Mouse (Mus musculus) mouse embryonic stem cell (cell line): ENCODE measurements around the gene Pkig.

Experiments used
- in situ Hi-C, 2 experiments: fragments of 300-500 bp; cut with MboI; formaldehyde crosslinking; loops; 1 replicate in 1 of 2; 3 replicates in 1 of 2; pipeline ENCODE4 v1.14.3; 2019 to 2020; ENCODE audit warnings: low sequenced_read_pairs in 2 of 2, low pct_unique_long_range_greater_than_20kb in 1 of 2, mixed read lengths in 1 of 2; ENCODE audit not compliant: unreplicated experiment in 1 of 2

The Pkig gene

GRCm38 (mm10) chr2:163697764-163698480 lies 39.7 kb downstream of the Pkig start:
- in situ Hi-C loops, result no loop called here

GRCm38 (mm10) chr2:163699078-163699780 lies 41.0 kb downstream of the Pkig start:
- in situ Hi-C loops, result no loop called here

- in situ Hi-C loops, result no loop called here
Observed at GRCm38 (mm10) chr2:163702431-163702830, 44.2 kb downstream of the Pkig start.

GRCm38 (mm10) chr2:163702921-163703320 lies 44.7 kb downstream of the Pkig start:
- in situ Hi-C loops, result no loop called here

- in situ Hi-C loops, result no loop called here
Observed at GRCm38 (mm10) chr2:163703599-163704260, 45.5 kb downstream of the Pkig start.

- in situ Hi-C loops, result no loop called here
Observed at GRCm38 (mm10) chr2:163708321-163708720, 50.1 kb downstream of the Pkig start.

GRCm38 (mm10) chr2:163708763-163709250 lies 50.6 kb downstream of the Pkig start:
- in situ Hi-C loops, result no loop called here

GRCm38 (mm10) chr2:163710000-163710399 lies 51.8 kb downstream of the Pkig start:
- in situ Hi-C loops, result no loop called here

GRCm38 (mm10) chr2:163710606-163711159 lies 52.5 kb downstream of the Pkig start:
- in situ Hi-C loops, result no loop called here

- in situ Hi-C loops, result no loop called here
Observed at GRCm38 (mm10) chr2:163711368-163711868, 53.2 kb downstream of the Pkig start.

GRCm38 (mm10) chr2:163712473-163712872 lies 54.3 kb downstream of the Pkig start:
- in situ Hi-C loops, result no loop called here

- in situ Hi-C loops, result no loop called here
Observed at GRCm38 (mm10) chr2:163712874-163713273, 54.7 kb downstream of the Pkig start.

- in situ Hi-C loops, result no loop called here
Observed at GRCm38 (mm10) chr2:163713340-163713739, 55.2 kb downstream of the Pkig start.

GRCm38 (mm10) chr2:163716448-163716847 lies 58.3 kb downstream of the Pkig start:
- in situ Hi-C loops, result loop anchor here in 1 of 2 experiments (5.0 kb wide), 1 partner anchor 119 kb away; no protein-coding TSS in a partner anchor

GRCm38 (mm10) chr2:163716853-163717252 lies 58.7 kb downstream of the Pkig start:
- in situ Hi-C loops, result loop anchor here in 1 of 2 experiments (5.0 kb wide), 1 partner anchor 120 kb away; no protein-coding TSS in a partner anchor

- in situ Hi-C loops, result loop anchor here in 1 of 2 experiments (5.0 kb wide), 1 partner anchor 121 kb away; no protein-coding TSS in a partner anchor
Observed at GRCm38 (mm10) chr2:163718526-163718925, 60.3 kb downstream of the Pkig start.

- in situ Hi-C loops, result loop anchor here in 1 of 2 experiments (5.0 kb wide), 1 partner anchor 122 kb away; no protein-coding TSS in a partner anchor
Observed at GRCm38 (mm10) chr2:163718951-163719603, 60.9 kb downstream of the Pkig start.

GRCm38 (mm10) chr2:163719616-163720015 lies 61.4 kb downstream of the Pkig start:
- in situ Hi-C loops, result loop anchor here in 1 of 2 experiments (5.0 kb wide), 1 partner anchor 122 kb away; no protein-coding TSS in a partner anchor
